Mouse (Mus musculus) MEL (cell line): ENCODE measurements at regions not wholly inside any gene's neighbourhood (a gene's known extent, or its start where the extent isn't known, plus 50 kb on each side); places are given as distances from the start of the nearest gene placed in this dataset.

Experiments
- DNase-seq: peaks from one replicate; pipeline ENCODE4 v3.0.0; 2011; ENCODE audit warnings: low read depth, low spot score
- H3K27ac ChIP-seq: 2 replicates; pipeline ENCODE4 v1.5.1; 2012; ENCODE audit warnings: low read depth, mild to moderate bottlenecking, control low read depth, low read length, moderate library complexity; ENCODE audit not compliant: control insufficient read depth
- H3K27me3 ChIP-seq, 2 experiments: fragments of 150-350 bp in 1 of 2; sonication (generic) in 1 of 2; 2 replicates each; pipeline ENCODE4 v1.6.1; 2012; ENCODE audit warnings: low read length in 2 of 2, mild to moderate bottlenecking in 2 of 2, improper control_type of control experiment in 1 of 2, moderate library complexity in 1 of 2; ENCODE audit not compliant: insufficient read depth in 2 of 2, control insufficient read depth in 1 of 2
- H3K36me3 ChIP-seq, 2 experiments: 2 replicates each; pipeline ENCODE4 v1.6.1; 2012 to 2014; ENCODE audit warnings: low read length in 2 of 2, improper control_type of control experiment in 1 of 2, inconsistent platforms in 1 of 2, mild to moderate bottlenecking in 1 of 2; ENCODE audit not compliant: insufficient read depth in 2 of 2, control insufficient read depth in 1 of 2
- H3K4me1 ChIP-seq, 2 experiments: fragments of 150-350 bp in 1 of 2; sonication (generic) in 1 of 2; 2 replicates each; pipeline ENCODE4 v1.6.1; 2012; ENCODE audit warnings: low read length in 2 of 2, improper control_type of control experiment in 1 of 2, mild to moderate bottlenecking in 1 of 2; ENCODE audit not compliant: insufficient read depth in 2 of 2, control insufficient read depth in 1 of 2
- H3K4me3 ChIP-seq, 2 experiments: fragments of 150-350 bp in 1 of 2; sonication (generic) in 1 of 2; 2 replicates each; pipeline ENCODE4 v1.5.1; 2012; ENCODE audit warnings: low read depth in 2 of 2, low read length in 2 of 2, mild to moderate bottlenecking in 2 of 2, moderate library complexity in 2 of 2, control low read depth in 1 of 2, improper control_type of control experiment in 1 of 2; ENCODE audit not compliant: control insufficient read depth in 1 of 2, insufficient read depth in 1 of 2
- H3K79me2 ChIP-seq: 2 replicates; pipeline ENCODE4 v1.6.1; 2012; ENCODE audit warnings: mild to moderate bottlenecking, low read length, moderate library complexity; ENCODE audit not compliant: control insufficient read depth, poor library complexity, insufficient read depth
- H3K9ac ChIP-seq: 2 replicates; pipeline ENCODE4 v1.6.1; 2012; ENCODE audit warnings: low read depth, mild to moderate bottlenecking, control low read depth, low read length, moderate library complexity; ENCODE audit not compliant: control insufficient read depth, poor library complexity, severe bottlenecking
- H3K9me3 ChIP-seq: fragments of 150-350 bp; sonication (generic); replicated peaks from 2 replicates; pipeline ENCODE4 v1.6.1; 2012; ENCODE audit warnings: mild to moderate bottlenecking, low read length, improper control_type of control experiment, moderate library complexity; ENCODE audit not compliant: insufficient read depth
- BHLHE40 ChIP-seq: IDR thresholded peaks from 2 replicates; pipeline ENCODE4 v1.6.1; 2012; ENCODE audit warnings: low read depth, mild to moderate bottlenecking, inconsistent platforms, low read length, improper control_type of control experiment, borderline replicate concordance
- CHD1 ChIP-seq: IDR thresholded peaks from 2 replicates; pipeline ENCODE4 v1.6.1; 2012; ENCODE audit warnings: low read depth, mild to moderate bottlenecking, inconsistent platforms, low read length, improper control_type of control experiment
- CHD2 ChIP-seq: IDR thresholded peaks from 2 replicates; pipeline ENCODE4 v1.6.1; 2011; ENCODE audit warnings: low read length, improper control_type of control experiment
- CTCF ChIP-seq, 3 experiments: IDR thresholded peaks in 2 of 3; conservative IDR thresholded peaks in 1 of 3; 2 replicates each; pipeline ENCODE4 v1.5.1; 2011 to 2012; ENCODE audit warnings: low read length in 3 of 3, low read depth in 2 of 3, mild to moderate bottlenecking in 2 of 3, improper control_type of control experiment in 1 of 3, inconsistent platforms in 1 of 3, mixed read lengths in 1 of 3, moderate library complexity in 1 of 3; ENCODE audit not compliant: control insufficient read depth in 1 of 3, insufficient read depth in 1 of 3, poor library complexity in 1 of 3, severe bottlenecking in 1 of 3
- E2F4 ChIP-seq: IDR thresholded peaks from 2 replicates; pipeline ENCODE4 v1.6.1; 2011; ENCODE audit warnings: low read depth, low read length, improper control_type of control experiment, borderline replicate concordance
- ELF1 ChIP-seq: IDR thresholded peaks from 2 replicates; pipeline ENCODE4 v1.6.1; 2014; ENCODE audit warnings: low read depth, mild to moderate bottlenecking, inconsistent platforms, low read length, improper control_type of control experiment, moderate library complexity
- EP300 ChIP-seq, 2 experiments: IDR thresholded peaks; 2 replicates each; pipeline ENCODE4 v1.6.1; 2011; ENCODE audit warnings: improper control_type of control experiment in 2 of 2, low read length in 2 of 2, low read depth in 1 of 2, mild to moderate bottlenecking in 1 of 2
- ETS1 ChIP-seq: IDR thresholded peaks from 2 replicates; pipeline ENCODE4 v1.6.1; 2012; ENCODE audit warnings: low read depth, mild to moderate bottlenecking, inconsistent platforms, low read length, improper control_type of control experiment, moderate library complexity
- GABPA ChIP-seq: IDR thresholded peaks from 2 replicates; pipeline ENCODE4 v1.6.1; 2012; ENCODE audit warnings: low read depth, mild to moderate bottlenecking, inconsistent platforms, low read length, improper control_type of control experiment, moderate library complexity
- HCFC1 ChIP-seq: IDR thresholded peaks from 2 replicates; pipeline ENCODE4 v1.6.1; 2012; ENCODE audit warnings: low read depth, mild to moderate bottlenecking, inconsistent platforms, low read length, improper control_type of control experiment, moderate library complexity
- JUND ChIP-seq: IDR thresholded peaks from 2 replicates; pipeline ENCODE4 v1.6.1; 2011; ENCODE audit warnings: low read depth, mild to moderate bottlenecking, improper control_type of control experiment, low read length
- KAT2A ChIP-seq: conservative IDR thresholded peaks from 2 replicates; pipeline ENCODE4 v1.6.1; 2012; ENCODE audit warnings: low read depth, low read length, improper control_type of control experiment, inconsistent platforms
- MAZ ChIP-seq: IDR thresholded peaks from 2 replicates; pipeline ENCODE4 v1.6.1; 2012; ENCODE audit warnings: low read depth, mild to moderate bottlenecking, inconsistent platforms, low read length, improper control_type of control experiment
- MEF2A ChIP-seq: IDR thresholded peaks from 2 replicates; pipeline ENCODE4 v1.6.1; 2014; ENCODE audit warnings: low read depth, mild to moderate bottlenecking, inconsistent platforms, low read length, improper control_type of control experiment; ENCODE audit not compliant: poor library complexity, insufficient replicate concordance, severe bottlenecking; ENCODE audit errors: extremely low read depth
- MXI1 ChIP-seq: IDR thresholded peaks from 2 replicates; pipeline ENCODE4 v1.6.1; 2011; ENCODE audit warnings: mild to moderate bottlenecking, low read depth, low read length, improper control_type of control experiment
- MYC ChIP-seq: IDR thresholded peaks from 2 replicates; pipeline ENCODE4 v1.6.1; 2011; ENCODE audit warnings: low read depth, mild to moderate bottlenecking, low read length, improper control_type of control experiment, moderate library complexity
- NELFE ChIP-seq: IDR thresholded peaks from 2 replicates; pipeline ENCODE4 v1.6.1; 2011; ENCODE audit warnings: low read depth, low read length, improper control_type of control experiment
- NRF1 ChIP-seq: IDR thresholded peaks from 2 replicates; pipeline ENCODE4 v1.6.1; 2014; ENCODE audit warnings: low read depth, mild to moderate bottlenecking, inconsistent platforms, low read length, improper control_type of control experiment, moderate library complexity; ENCODE audit not compliant: poor library complexity, insufficient read depth, severe bottlenecking
- POLR2AphosphoS2 ChIP-seq: IDR thresholded peaks from 2 replicates; pipeline ENCODE4 v1.6.1; 2011; ENCODE audit warnings: low read length, improper control_type of control experiment
- POLR2AphosphoS5 ChIP-seq: IDR thresholded peaks from 2 replicates; pipeline ENCODE4 v1.6.1; 2012; ENCODE audit warnings: low read depth, borderline replicate concordance, mild to moderate bottlenecking, inconsistent platforms, low read length, moderate library complexity, mixed read lengths
- RAD21 ChIP-seq: IDR thresholded peaks from 2 replicates; pipeline ENCODE4 v1.6.1; 2011; ENCODE audit warnings: mild to moderate bottlenecking, low read depth, low read length, improper control_type of control experiment
- RCOR1 ChIP-seq: IDR thresholded peaks from 2 replicates; pipeline ENCODE4 v1.6.1; 2012; ENCODE audit warnings: low read depth, mild to moderate bottlenecking, inconsistent platforms, low read length, improper control_type of control experiment
- TBP ChIP-seq: IDR thresholded peaks from 2 replicates; pipeline ENCODE4 v1.8.0; 2011; ENCODE audit warnings: low read depth, low read length, improper control_type of control experiment
- TCF12 ChIP-seq: IDR thresholded peaks from 2 replicates; pipeline ENCODE4 v1.6.1; 2014; ENCODE audit warnings: low read depth, mild to moderate bottlenecking, inconsistent platforms, low read length, improper control_type of control experiment, moderate library complexity
- UBTF ChIP-seq: IDR thresholded peaks from 2 replicates; pipeline ENCODE4 v1.6.1; 2012; ENCODE audit warnings: low read depth, mild to moderate bottlenecking, inconsistent platforms, low read length, improper control_type of control experiment, moderate library complexity, borderline replicate concordance; ENCODE audit not compliant: insufficient read depth
- USF2 ChIP-seq, 2 experiments: IDR thresholded peaks; 2 replicates each; pipeline ENCODE4 v1.6.1; 2011 to 2012; ENCODE audit warnings: improper control_type of control experiment in 2 of 2, low read length in 2 of 2, borderline replicate concordance in 1 of 2, inconsistent platforms in 1 of 2, low read depth in 1 of 2, mild to moderate bottlenecking in 1 of 2; ENCODE audit not compliant: insufficient read depth in 1 of 2
- ZNF384 ChIP-seq: IDR thresholded peaks from 2 replicates; pipeline ENCODE4 v1.6.1; 2012; ENCODE audit warnings: low read depth, mild to moderate bottlenecking, inconsistent platforms, low read length, improper control_type of control experiment

DNA sequence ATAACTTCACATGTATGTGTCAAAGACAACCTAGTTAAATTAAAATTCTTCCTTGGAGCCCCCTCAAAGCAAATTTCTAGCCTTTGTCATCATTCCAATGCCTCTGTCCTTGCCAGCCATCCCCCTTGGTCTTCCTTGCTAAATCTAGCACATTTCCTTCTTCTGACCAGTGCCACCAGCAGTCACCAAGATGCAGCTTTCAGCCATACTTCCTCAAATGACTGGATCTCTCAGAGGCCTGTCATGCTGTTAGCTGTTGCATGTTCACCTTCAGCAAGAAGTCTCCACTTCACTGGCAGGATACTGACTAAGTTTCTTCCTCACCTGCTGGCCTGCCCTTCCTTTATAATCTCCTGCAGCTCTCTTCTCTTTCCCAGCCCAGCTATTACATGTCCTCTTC, 261.3 kb downstream of the Pik3r1 start:
- peaks cover 0 to 2% of the 10 kb centered on the region in 2 experiments; a peak in 1 of 4 replicates for H3K27me3 ChIP-seq
- H3K9ac ChIP-seq = no peak overlapping the region
- H3K79me2 ChIP-seq = no peaks in the 10 kb centered on the region
- no peaks in the 10 kb centered on the region for H3K4me1 ChIP-seq
- no peak for TF ChIP-seq MXI1
- no peak for TF ChIP-seq ELF1
- TF ChIP-seq USF2 (IDR thresholded peaks at IDR 0.05; ENCODE audit: borderline replicate concordance in 1 of 2, insufficient read depth in 1 of 2, low read depth in 1 of 2, low read length in 2 of 2) = no peak
- TF ChIP-seq NRF1 = no peak
- TF ChIP-seq GABPA = no peak
- TF ChIP-seq JUND = no peak
- no peak for TF ChIP-seq MAZ
- no peak for TF ChIP-seq UBTF
- no peak for TF ChIP-seq CTCF (IDR thresholded peaks at IDR 0.05 in 2 of 3, conservative IDR thresholded peaks at IDR 0.05 in 1 of 3; ENCODE audit: control insufficient read depth in 1 of 3, insufficient read depth in 1 of 3, low read depth in 2 of 3, low read length in 3 of 3, poor library complexity in 1 of 3, severe bottlenecking in 1 of 3)
- TF ChIP-seq TBP = no peak
- no peak for TF ChIP-seq MEF2A
- TF ChIP-seq CHD2 = no peak
- TF ChIP-seq TCF12 = no peak
- no peak for TF ChIP-seq ETS1
- TF ChIP-seq POLR2AphosphoS2 = no peak
- TF ChIP-seq CHD1 = no peak
- TF ChIP-seq, all 39 proteins: peak for 0
- no peaks in the 10 kb centered on the region for H3K9me3 ChIP-seq
- no peak for DNase-seq
- no peaks in the 10 kb centered on the region for H3K36me3 ChIP-seq
- no peak overlapping the region for H3K4me3 ChIP-seq
- no peak overlapping the region for H3K27ac ChIP-seq

DNA sequence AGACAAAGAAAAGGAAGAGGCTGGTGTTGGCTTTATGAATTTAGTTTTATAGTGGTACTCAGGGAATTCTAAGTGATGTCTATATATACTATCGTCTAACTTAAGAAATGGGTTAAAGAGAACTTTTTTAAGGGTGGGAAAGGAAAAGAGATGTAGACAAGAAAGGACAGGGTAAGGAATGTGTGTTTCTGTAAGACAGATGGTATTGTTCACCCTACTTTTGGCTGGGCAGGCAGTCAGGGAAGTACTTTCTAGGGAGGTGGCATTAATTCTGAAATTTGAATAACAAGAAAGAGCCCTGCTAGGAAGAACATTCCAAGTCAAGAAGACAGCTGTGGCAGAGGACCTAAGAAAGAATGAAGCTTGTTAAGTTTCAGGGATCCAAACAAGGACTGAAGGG, 263.0 kb downstream of the Pik3r1 start:
- TF ChIP-seq NELFE (no peak), EP300 (IDR thresholded peaks at IDR 0.05; ENCODE audit: low read depth in 1 of 2, low read length in 2 of 2) (no peak), MYC (no peak), ZNF384 (no peak), TCF12 (no peak), CTCF (IDR thresholded peaks at IDR 0.05 in 2 of 3, conservative IDR thresholded peaks at IDR 0.05 in 1 of 3; ENCODE audit: control insufficient read depth in 1 of 3, insufficient read depth in 1 of 3, low read depth in 2 of 3, low read length in 3 of 3, poor library complexity in 1 of 3, severe bottlenecking in 1 of 3) (no peak), POLR2AphosphoS5 (no peak), TBP (no peak), NRF1 (no peak), USF2 (IDR thresholded peaks at IDR 0.05; ENCODE audit: borderline replicate concordance in 1 of 2, insufficient read depth in 1 of 2, low read depth in 1 of 2, low read length in 2 of 2) (no peak), BHLHE40 (no peak), HCFC1 (no peak), RCOR1 (no peak), KAT2A (no peak), RAD21 (no peak), E2F4 (no peak)
- no peaks in the 10 kb centered on the region for H3K4me1 ChIP-seq
- H3K9ac ChIP-seq = no peak overlapping the region
- no peaks in the 10 kb centered on the region for H3K79me2 ChIP-seq
- peaks cover 0 to 2% of the 10 kb centered on the region in 2 experiments; a peak in 1 of 4 replicates for H3K27me3 ChIP-seq
- DNase-seq = no peak
- no peak overlapping the region for H3K27ac ChIP-seq
- no peaks in the 10 kb centered on the region for H3K9me3 ChIP-seq
- no peaks in the 10 kb centered on the region for H3K36me3 ChIP-seq
- H3K4me3 ChIP-seq = no peak overlapping the region
